Mouse (Mus musculus) testis, adult 2 months (tissue): ENCODE measurements at regions not wholly inside any gene's neighbourhood (a gene's known extent, or its start where the extent isn't known, plus 50 kb on each side); places are given as distances from the start of the nearest gene placed in this dataset.

Experiments used
- CTCF ChIP-seq: fragments of 200-500 bp; IDR thresholded peaks from 2 replicates; pipeline ENCODE4 v1.5.1; 2012; ENCODE audit warnings: low read depth, mild to moderate bottlenecking, inconsistent platforms, low read length, moderate library complexity; ENCODE audit not compliant: control insufficient read depth, insufficient read depth, insufficient replicate concordance
- POLR2A ChIP-seq: fragments of 200-500 bp; IDR thresholded peaks from 2 replicates; pipeline ENCODE4 v1.6.1; 2012; ENCODE audit warnings: low read depth, mild to moderate bottlenecking, inconsistent platforms, low read length, moderate library complexity; ENCODE audit not compliant: control insufficient read depth

DNA sequence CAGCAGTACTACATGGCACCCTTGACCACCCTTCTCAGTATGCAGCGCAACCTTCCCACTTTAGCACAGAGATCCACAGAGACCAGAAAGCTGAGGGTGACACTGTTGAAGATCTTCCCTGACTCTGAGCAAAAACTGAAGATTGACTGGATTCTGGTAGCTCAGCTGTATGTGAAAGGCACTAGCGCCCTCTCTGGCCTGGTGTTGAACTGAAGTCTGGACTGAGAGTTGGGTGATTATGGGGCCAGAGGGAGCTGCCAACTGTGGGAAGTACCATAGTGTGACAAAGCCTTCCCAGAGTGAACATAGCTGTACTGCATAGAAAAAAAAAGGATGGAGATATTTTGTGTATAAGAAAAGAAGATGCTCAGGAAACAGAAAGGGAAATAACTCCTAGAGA lies 173.3 kb upstream of the Ppp6c start:
- TF ChIP-seq CTCF (no peak), POLR2A (no peak)
